Mouse (Mus musculus) splenic B cell, adult 2 months (primary cell): Measurements from ENCODE around the gene 1700025C18Rik.
A peak's percentile ranks its signal among the peaks of the same experiment; 100 is the strongest.

Experiments used
- DNase-seq: peaks from one replicate; pipeline ENCODE4 v3.0.0-alpha.2; 2011; ENCODE audit warnings: low read depth, low spot score
- H3K27me3 ChIP-seq: 2 replicates; pipeline ENCODE4 v1.6.1; 2012; ENCODE audit warnings: mild to moderate bottlenecking, low read length, moderate library complexity, mixed read lengths; ENCODE audit not compliant: control insufficient read depth, poor library complexity, insufficient read depth, severe bottlenecking
- H3K36me3 ChIP-seq: 2 replicates; pipeline ENCODE4 v1.6.1; 2012; ENCODE audit warnings: mild to moderate bottlenecking, low read length, moderate library complexity, mixed read lengths; ENCODE audit not compliant: control insufficient read depth, poor library complexity, insufficient read depth, severe bottlenecking

1700025C18Rik gene

GRCm38 (mm10) chr2:165090650-165091049 is at the start of gene 1700025C18Rik:
Gene 1700025C18Rik, minus strand, starts transcription at chr2:165090750.
- H3K27me3 ChIP-seq, result no peaks in the 10 kb centered on the region
- H3K36me3 ChIP-seq, result no peaks in the 10 kb centered on the region
- no peak for DNase-seq

- Histone ChIP-seq H3K36me3 (no peaks in the 10 kb centered on the region), H3K27me3 (no peaks in the 10 kb centered on the region)
- no peak for DNase-seq
Measured at GRCm38 (mm10) chr2:165136049-165136448, 45.5 kb upstream of the 1700025C18Rik start.

DNA sequence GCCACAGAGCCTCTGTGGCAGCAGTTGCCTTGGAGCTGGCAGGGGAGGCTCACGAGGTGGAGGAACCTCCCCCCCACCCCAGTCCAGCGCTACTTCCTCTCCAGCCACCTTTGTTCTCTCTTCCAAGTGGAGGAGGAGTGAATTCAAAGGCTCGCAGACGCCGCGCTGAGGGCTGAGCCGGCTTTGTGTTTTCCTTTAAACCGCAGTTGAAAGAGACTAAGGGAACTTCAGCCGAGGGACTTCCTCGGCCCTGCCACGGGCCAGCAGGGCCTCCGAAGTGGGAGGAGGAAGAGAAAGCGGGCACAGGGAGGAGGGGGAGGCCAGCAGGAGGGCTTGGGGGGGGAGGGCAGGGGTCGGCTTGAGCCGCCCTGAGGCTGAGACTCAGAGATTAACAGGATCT is 43.0 kb upstream of the 1700025C18Rik start:
- Histone ChIP-seq H3K36me3 (no peaks in the 10 kb centered on the region), H3K27me3 (no peaks in the 10 kb centered on the region)
- no peak for DNase-seq

- DNase-seq, result no peak
- no peaks in the 10 kb centered on the region for H3K36me3 ChIP-seq
- no peaks in the 10 kb centered on the region for H3K27me3 ChIP-seq
Measured at GRCm38 (mm10) chr2:165131428-165131827, 40.9 kb upstream of the 1700025C18Rik start.

- no peak for DNase-seq
- H3K36me3 ChIP-seq, result no peaks in the 10 kb centered on the region
Measured at GRCm38 (mm10) chr2:165129189-165129588, 38.6 kb upstream of the 1700025C18Rik start.

DNA sequence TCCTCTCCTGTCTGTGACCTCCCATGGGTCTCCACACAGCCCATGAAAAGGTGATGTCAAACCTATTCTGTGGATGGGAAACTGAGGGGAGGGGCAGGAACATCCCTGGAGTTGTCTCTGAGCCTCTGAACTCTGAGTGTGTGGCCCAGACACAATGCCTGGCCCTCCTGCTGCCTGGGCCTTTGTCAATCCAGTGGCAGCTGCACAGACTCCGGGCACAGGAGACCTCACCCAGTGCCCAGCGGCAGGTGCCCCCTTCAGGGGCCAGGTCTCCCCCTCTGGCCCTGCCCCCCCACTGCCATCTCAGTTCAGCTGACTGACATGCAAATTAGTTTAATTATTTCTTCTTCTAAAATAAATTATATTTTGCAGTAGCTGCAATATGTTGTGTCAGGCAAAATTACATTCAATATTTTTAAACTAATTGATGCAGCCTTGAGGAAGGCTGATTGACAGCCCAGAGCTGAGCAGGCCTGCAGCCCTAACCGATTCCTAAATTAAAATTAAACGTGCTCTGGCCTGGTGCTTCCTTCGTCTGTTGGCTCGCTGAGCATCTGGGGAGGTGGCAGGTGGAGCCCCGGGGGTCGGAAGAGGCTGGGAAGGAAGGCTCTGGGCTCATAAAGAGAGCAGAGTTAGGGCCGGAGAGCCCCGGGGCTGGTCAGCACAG is 36.5 kb upstream of the 1700025C18Rik start:
- no peak for DNase-seq
- no peaks in the 10 kb centered on the region for H3K36me3 ChIP-seq
- H3K27me3 ChIP-seq, result no peaks in the 10 kb centered on the region

More at GRCm38 (mm10) chr2:165129189-165129588, 38.6 kb upstream of the 1700025C18Rik start:
- no peaks in the 10 kb centered on the region for H3K27me3 ChIP-seq

DNA sequence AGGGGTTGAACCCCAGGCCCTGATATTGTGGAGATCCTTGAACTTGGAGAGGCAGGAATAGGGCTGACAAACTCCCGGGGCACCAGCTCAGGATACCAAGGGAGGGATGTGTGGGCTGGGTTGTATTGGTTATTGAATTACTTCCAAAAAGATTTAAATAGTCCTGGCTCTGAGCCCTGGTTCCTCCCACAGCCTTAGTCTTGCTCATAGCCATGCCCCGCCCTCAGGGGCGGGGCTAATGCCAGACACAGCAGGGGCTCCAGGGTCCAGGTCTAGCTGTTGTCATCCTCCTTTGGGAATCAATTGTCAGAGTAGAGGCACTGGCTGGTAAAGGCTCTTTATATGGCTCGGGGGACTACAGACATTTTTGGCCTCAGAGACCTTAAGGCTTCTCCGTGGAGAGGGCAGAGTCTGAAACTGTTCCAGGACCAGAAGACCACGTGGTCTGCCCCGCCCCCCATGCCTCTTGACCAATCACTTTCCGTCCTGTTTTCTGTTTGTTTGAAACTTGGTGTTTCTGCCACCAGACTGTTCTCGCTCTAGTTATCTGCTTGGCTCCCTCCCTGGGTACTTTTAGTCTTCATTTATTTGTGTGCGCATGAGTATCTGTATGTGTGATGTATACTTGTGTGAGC is 30.8 kb upstream of the 1700025C18Rik start:
- no peak for DNase-seq
- H3K27me3 ChIP-seq, result no peaks in the 10 kb centered on the region
- no peaks in the 10 kb centered on the region for H3K36me3 ChIP-seq

DNA sequence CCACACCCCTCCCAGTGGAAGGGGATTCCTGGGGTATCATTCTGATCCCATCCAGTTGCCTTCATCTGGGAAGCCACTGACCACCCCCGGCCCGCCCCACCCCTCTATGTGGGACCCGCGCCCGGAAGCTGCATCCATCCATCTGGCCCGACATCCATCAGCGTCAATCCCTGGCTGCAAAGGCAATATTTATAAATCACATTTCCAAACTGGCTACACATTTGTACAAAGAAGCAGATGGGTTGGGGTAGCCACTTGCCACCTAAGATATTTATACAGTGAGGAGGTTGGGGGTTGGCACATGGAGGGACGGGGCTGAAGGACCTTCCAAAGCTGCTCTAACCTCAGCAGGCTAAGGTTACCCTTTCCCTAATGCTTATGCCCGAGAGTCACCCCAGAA is 30.2 kb upstream of the 1700025C18Rik start:
- H3K36me3 ChIP-seq, result no peaks in the 10 kb centered on the region
- DNase-seq, result no peak
- no peaks in the 10 kb centered on the region for H3K27me3 ChIP-seq

DNA sequence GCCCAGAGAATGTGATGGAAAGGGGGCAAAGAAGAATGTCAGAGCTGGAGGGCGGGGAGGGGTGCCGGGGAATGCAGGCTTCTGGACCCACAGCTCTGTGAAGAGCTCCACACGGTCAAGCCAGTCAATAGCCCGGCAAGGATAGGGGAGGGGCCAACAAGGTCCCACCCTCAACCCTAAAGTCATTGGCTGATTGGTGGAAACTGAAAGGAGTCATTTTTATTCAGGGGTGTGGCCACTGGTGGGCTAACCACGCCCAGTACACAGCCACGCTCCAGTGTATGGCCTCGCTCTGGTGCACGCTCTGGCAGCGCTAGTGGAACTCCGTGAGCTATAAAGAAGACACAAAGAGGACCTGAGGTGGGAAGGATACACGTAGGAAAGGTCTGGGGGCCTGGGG is 23.2 kb upstream of the 1700025C18Rik start:
- DNase-seq, result peak; percentile 30
- H3K36me3 ChIP-seq, result no peaks in the 10 kb centered on the region
- H3K27me3 ChIP-seq, result no peaks in the 10 kb centered on the region

DNA sequence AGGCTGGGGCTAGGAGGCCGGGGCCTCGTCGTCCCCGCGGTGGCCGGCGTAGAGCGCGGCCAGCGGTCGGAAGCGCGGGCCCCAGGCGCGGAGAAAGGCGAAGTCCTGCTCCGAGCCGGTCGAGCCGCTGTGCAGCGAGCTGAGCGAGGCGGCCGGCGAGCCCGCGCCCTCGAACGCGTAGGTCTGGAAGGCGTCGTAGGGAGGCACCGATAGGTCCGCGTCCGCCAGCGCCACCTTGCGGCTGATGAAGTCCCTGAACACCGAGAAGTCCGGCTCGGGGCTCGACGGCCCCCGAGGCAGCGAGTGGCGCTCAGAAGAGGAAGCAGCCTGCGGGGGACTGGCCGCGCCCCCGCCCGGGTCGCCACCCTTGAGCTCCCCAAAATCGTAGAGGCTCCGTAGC is 21.6 kb upstream of the 1700025C18Rik start:
- H3K36me3 ChIP-seq, result no peaks in the 10 kb centered on the region
- DNase-seq, result peak; percentile 91
- no peaks in the 10 kb centered on the region for H3K27me3 ChIP-seq

DNA sequence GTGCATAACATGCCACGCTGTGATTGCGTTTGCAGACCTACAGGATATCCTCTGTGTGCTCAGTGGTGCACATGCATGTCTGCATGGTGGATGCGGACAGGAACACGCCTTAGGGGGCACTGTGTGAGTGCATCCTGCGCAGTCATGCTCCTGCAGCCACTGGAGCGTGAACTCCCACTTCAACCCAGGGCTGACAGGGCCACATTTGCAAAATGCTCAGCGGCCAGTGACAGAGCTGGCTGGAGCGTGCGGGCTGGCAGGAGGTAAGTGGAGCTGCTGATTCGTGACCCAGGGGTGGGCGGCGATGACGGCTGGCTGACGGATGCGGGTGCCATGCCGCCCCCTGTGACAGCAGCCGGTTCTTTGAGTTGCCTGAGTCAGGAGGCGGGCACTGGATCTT is 16.0 kb upstream of the 1700025C18Rik start:
- H3K27me3 ChIP-seq, result no peaks in the 10 kb centered on the region
- DNase-seq, result peak; percentile 44
- no peaks in the 10 kb centered on the region for H3K36me3 ChIP-seq

DNA sequence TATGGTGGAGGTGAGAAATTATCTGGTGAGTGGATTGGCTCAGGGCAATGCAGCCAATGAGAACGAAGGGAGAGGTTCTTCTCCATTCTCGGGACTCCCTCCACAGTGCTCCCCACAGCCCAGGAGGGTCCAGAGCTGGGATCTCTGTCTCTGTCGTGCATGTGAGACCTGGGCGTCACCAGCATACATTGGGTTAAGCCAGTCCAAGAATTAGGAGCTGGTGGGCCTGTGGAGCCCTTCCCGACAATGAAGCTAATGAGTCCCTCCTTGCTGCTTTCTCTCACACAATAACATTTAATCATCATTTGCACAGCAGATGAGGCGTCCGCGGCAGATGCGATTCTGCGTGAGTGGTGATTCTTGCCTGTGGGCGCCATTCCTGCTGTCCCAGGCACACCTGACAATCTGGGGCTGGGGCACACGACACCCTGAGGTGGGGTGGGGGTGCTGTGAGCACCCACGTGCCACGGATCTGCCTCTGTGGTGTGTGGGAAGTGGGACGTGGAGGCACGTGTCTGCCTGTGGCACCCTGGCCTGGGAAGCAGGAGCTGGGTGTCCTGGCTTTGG is 15.0 kb upstream of the 1700025C18Rik start:
- H3K36me3 ChIP-seq, result no peaks in the 10 kb centered on the region
- DNase-seq, result no peak
- H3K27me3 ChIP-seq, result no peaks in the 10 kb centered on the region

- DNase-seq, result peak; percentile 9
- Histone ChIP-seq H3K36me3 (no peaks in the 10 kb centered on the region), H3K27me3 (no peaks in the 10 kb centered on the region)
Measured at GRCm38 (mm10) chr2:165102920-165103319, 12.4 kb upstream of the 1700025C18Rik start.

DNA sequence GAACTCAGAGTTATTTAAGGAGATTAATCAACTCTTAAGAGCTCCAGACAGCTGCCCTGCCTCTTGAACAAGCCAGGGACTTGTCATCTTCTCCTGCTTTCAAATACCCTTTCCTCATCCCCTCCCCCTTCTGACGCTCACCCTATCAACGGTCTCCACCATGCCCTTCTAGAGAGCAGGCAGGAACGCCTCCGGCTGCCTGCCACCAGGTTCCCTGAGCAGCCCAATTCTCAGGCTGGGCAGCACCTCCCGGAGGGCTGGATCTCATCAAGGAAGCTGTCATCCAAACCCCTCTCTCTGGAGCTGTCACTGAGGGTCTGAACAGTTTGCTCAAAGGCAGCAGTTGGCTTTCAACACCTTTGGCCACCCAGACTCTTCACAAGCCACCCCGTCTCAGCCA is 10.2 kb upstream of the 1700025C18Rik start:
- no peaks in the 10 kb centered on the region for H3K27me3 ChIP-seq
- no peak for DNase-seq
- no peaks in the 10 kb centered on the region for H3K36me3 ChIP-seq

GRCm38 (mm10) chr2:165098861-165099260 is 8.3 kb upstream of the 1700025C18Rik start:
- no peak for DNase-seq
- Histone ChIP-seq H3K36me3 (no peaks in the 10 kb centered on the region), H3K27me3 (no peaks in the 10 kb centered on the region)
